ENCODE assay signal across 8 mouse cellular contexts in genomic region chr2:120970559-120971080, GRCm38 (mm10). TPM values are rescaled to one million over a fixed set of nuclear protein-coding genes. Genes with fewer than 3 reads are reported as not detected.
DNase-seq lines count a peak whose midpoint lies in the region; ATAC-seq and TF ChIP-seq lines count a peak whose summit lies in the region.

Gene Ubr1, minus strand, starts transcription at chr2:120970715.

- peak within 1 kb of the TSS; percentile 72 for H3K9ac ChIP-seq in embryonic facial prominence, embryonic 15.5 days
- peak within 1 kb of the TSS; percentile 85 for H3K9ac ChIP-seq in limb, embryonic 14.5 days (ENCODE audit: low read depth, low read length, severe bottlenecking)
- H3K9ac ChIP-seq in midbrain, embryonic 16.5 days (ENCODE audit: low read depth, low read length): peak within 1 kb of the TSS; percentile 76

- peak within 1 kb of the TSS; percentile 97 for H3K4me3 ChIP-seq in bone marrow macrophage, adult 2 months (ENCODE audit: insufficient read depth, low read length)
- peak within 1 kb of the TSS; percentile 78 for H3K4me3 ChIP-seq in embryonic facial prominence, embryonic 15.5 days (replicated peaks)
- H3K4me3 ChIP-seq in limb, embryonic 14.5 days (replicated peaks; ENCODE audit: low read length): peak within 1 kb of the TSS; percentile 74
- peak within 1 kb of the TSS; percentile 61 for H3K4me3 ChIP-seq in midbrain, embryonic 16.5 days (ENCODE audit: low read depth, low read length)
- H3K4me3 ChIP-seq in spleen, adult 2 months (ENCODE audit: extremely low read depth, insufficient read depth, insufficient read length): peak within 1 kb of the TSS; percentile 98

- peak within 1 kb of the TSS; percentile 46 for H3K27ac ChIP-seq in bone marrow macrophage, adult 2 months (ENCODE audit: insufficient read depth, low read depth, low read length)
- H3K27ac ChIP-seq in embryonic facial prominence, embryonic 15.5 days (replicated peaks): peak within 1 kb of the TSS; percentile 82
- peak within 1 kb of the TSS; percentile 73 for H3K27ac ChIP-seq in limb, embryonic 14.5 days (replicated peaks; ENCODE audit: low read depth, low read length)
- H3K27ac ChIP-seq in midbrain, embryonic 16.5 days (ENCODE audit: low read length): peak within 1 kb of the TSS; percentile 88
- H3K27ac ChIP-seq in spleen, adult 2 months (ENCODE audit: insufficient read depth, low read length): peak within 1 kb of the TSS; percentile 90

- H3K9me3 ChIP-seq in embryonic facial prominence, embryonic 15.5 days (replicated peaks): no peaks in the 10 kb centered on the region
- no peaks in the 10 kb centered on the region for H3K9me3 ChIP-seq in limb, embryonic 14.5 days (ENCODE audit: control insufficient read depth, low read length)
- no peaks in the 10 kb centered on the region for H3K9me3 ChIP-seq in midbrain, embryonic 16.5 days (replicated peaks; ENCODE audit: control insufficient read depth, low read length, poor library complexity, severe bottlenecking)

- TF ChIP-seq CTCF in bone marrow macrophage, adult 2 months (IDR thresholded peaks at IDR 0.05; ENCODE audit: low read depth, low read length): no peak
- TF ChIP-seq CTCF in spleen, adult 2 months (IDR thresholded peaks at IDR 0.05; ENCODE audit: extremely low read depth, insufficient read depth, insufficient read length, insufficient replicate concordance): no peak

- peak; percentile 89 to 90 for DNase-seq in B cell, adult 2 months
- DNase-seq in heart, adult 9 months (ENCODE audit: low spot score in 2 of 2): peak; percentile 89 to 92
- peak; percentile 86 for DNase-seq in kidney, adult 9 months
- peak; percentile 88 for DNase-seq in limb, embryonic 14.5 days (ENCODE audit: low spot score)
- peak; percentile 76 to 87 for DNase-seq in spleen, adult 2 months (ENCODE audit: low read depth in 1 of 2, low spot score in 2 of 2)

- H3K4me2 ChIP-seq in embryonic facial prominence, embryonic 15.5 days (replicated peaks): peak within 1 kb of the TSS; percentile 69
- H3K4me2 ChIP-seq in limb, embryonic 14.5 days (replicated peaks; ENCODE audit: low read depth, low read length, severe bottlenecking): peak within 1 kb of the TSS; percentile 76
- peak within 1 kb of the TSS; percentile 70 for H3K4me2 ChIP-seq in midbrain, embryonic 16.5 days (ENCODE audit: low read length)

- no peaks in the 10 kb centered on the region for H3K36me3 ChIP-seq in embryonic facial prominence, embryonic 15.5 days
- no peaks in the 10 kb centered on the region for H3K36me3 ChIP-seq in limb, embryonic 14.5 days (ENCODE audit: control insufficient read depth, insufficient read depth, low read length)
- no peaks in the 10 kb centered on the region for H3K36me3 ChIP-seq in midbrain, embryonic 16.5 days (ENCODE audit: control insufficient read depth, insufficient read depth, low read length)
- H3K36me3 ChIP-seq in spleen, adult 2 months (ENCODE audit: control insufficient read depth, insufficient read depth, low read length): no peaks in the 10 kb centered on the region

- TF ChIP-seq POLR2A in bone marrow macrophage, adult 2 months (IDR thresholded peaks at IDR 0.05; ENCODE audit: borderline replicate concordance, low read depth, low read length): 0 out of 2 replicates have a peak, but pooled peaks have one; percentile 84
- peak; percentile 56; the same call in 1 of the 2 replicates for TF ChIP-seq POLR2A in limb, embryonic 14.5 days (IDR thresholded peaks at IDR 0.05; ENCODE audit: borderline replicate concordance, extremely low read depth, insufficient read depth, insufficient read length)
- peak; percentile 92 for TF ChIP-seq POLR2A in spleen, adult 2 months (IDR thresholded peaks at IDR 0.05; ENCODE audit: low read depth, low read length)

- H3K4me1 ChIP-seq in bone marrow macrophage, adult 2 months (ENCODE audit: control insufficient read depth, insufficient read depth, low read length): peaks cover 26% of the 10 kb centered on the region
- peaks cover 9% of the 10 kb centered on the region; the same call in 1 of the 2 replicates for H3K4me1 ChIP-seq in embryonic facial prominence, embryonic 15.5 days
- H3K4me1 ChIP-seq in limb, embryonic 14.5 days (ENCODE audit: control insufficient read depth, insufficient read depth, low read length): peaks cover 10% of the 10 kb centered on the region
- peaks cover 22% of the 10 kb centered on the region for H3K4me1 ChIP-seq in midbrain, embryonic 16.5 days (ENCODE audit: control insufficient read depth, insufficient read depth, low read length)
- H3K4me1 ChIP-seq in spleen, adult 2 months (ENCODE audit: control insufficient read depth, insufficient read depth, insufficient read length): peaks cover 2% of the 10 kb centered on the region

- peak; percentile 85 for ATAC-seq in embryonic facial prominence, embryonic 15.5 days (ENCODE audit: insufficient number of reproducible peaks, low FRiP score, low TSS enrichment, low read depth)
- peak; percentile 86 for ATAC-seq in limb, embryonic 14.5 days (ENCODE audit: low FRiP score, low read depth)
- ATAC-seq in midbrain, embryonic 16.5 days: peak; percentile 94

- no peaks in the 10 kb centered on the region for H3K27me3 ChIP-seq in embryonic facial prominence, embryonic 15.5 days
- H3K27me3 ChIP-seq in limb, embryonic 14.5 days (ENCODE audit: control insufficient read depth, insufficient read depth, low read length): no peaks in the 10 kb centered on the region
- no peaks in the 10 kb centered on the region for H3K27me3 ChIP-seq in midbrain, embryonic 16.5 days (ENCODE audit: control insufficient read depth, insufficient read depth, low read depth, low read length)
- H3K27me3 ChIP-seq in spleen, adult 2 months (ENCODE audit: control insufficient read depth, insufficient read depth, low read length): no peaks in the 10 kb centered on the region

- 0% methylated on average over 39 of the region's 39 CpGs for WGBS in embryonic facial prominence, embryonic 15.5 days
- under 1% methylated on average over 34 of the region's 39 CpGs for WGBS in limb, embryonic 14.5 days
- under 1% methylated on average over 39 of the region's 39 CpGs for WGBS in midbrain, embryonic 16.5 days
- under 1% methylated on average over 39 of the region's 39 CpGs for WGBS in spleen, adult 2 months

RNA-seq across cellular contexts. Expression of gene Ubr1, which starts in this region (rescaled TPM):
- 11.2 and 14.9 TPM in 2 replicates for polyA plus RNA-seq in bone marrow macrophage, adult 2 months (2012; ENCODE audit: insufficient read depth, insufficient read length, missing spikeins)
- 20.7 and 24.2 TPM in 2 replicates for polyA plus RNA-seq in embryonic facial prominence, embryonic 15.5 days (2015; fragmentation: Nextera tagmentation; extraction: Ambion mirVana)
- polyA plus RNA-seq in limb, embryonic 14.5 days (2012; rRNA removed): 16.8 and 29.9 TPM in 2 replicates
- polyA plus RNA-seq in limb, embryonic 14.5 days (2014; fragmentation: Nextera tagmentation; extraction: Ambion mirVana): 22.3 and 22.6 TPM in 2 replicates
- polyA plus RNA-seq in midbrain, embryonic 16.5 days (2015; fragmentation: Nextera tagmentation; extraction: Ambion mirVana): 38.8 and 38.9 TPM in 2 replicates
- 25.3 and 31.5 TPM in 2 replicates for polyA plus RNA-seq in spleen, adult 2 months (2012; rRNA removed)

Comparison
In these comparisons a context has a peak if more than half of its experiments do, and no peak if none do; other contexts are left out.
1. Peak in every context shown above with its lines: DNase-seq, ATAC-seq, H3K4me3 ChIP-seq and H3K27ac ChIP-seq.